Mouse (Mus musculus) monocyte, adult 5-6 weeks (primary cell): ENCODE measurements around the gene Ccdc51. TPM values are rescaled to one million over a fixed set of nuclear protein-coding genes. Genes with fewer than 3 reads are reported as not detected.
A peak's percentile ranks its signal among the peaks of the same experiment; 100 is the strongest.

Experiments
- ATAC-seq: fragments of 153-309, 156-312 bp; replicated peaks from 2 replicates; pipeline ENCODE4 v1.8.0; 2017; ENCODE audit warnings: mild to moderate bottlenecking; ENCODE audit not compliant: low TSS enrichment, insufficient number of reproducible peaks, severe bottlenecking, poor library complexity, low FRiP score
- total RNA-seq: library from RNA; stranded (forward); fragments of 200-1000, 200-491, 200-594 nt; gene quantifications from 3 replicates; pipeline ENCODE4 v1.2.3, GENCODE M21; 2017

Gene Ccdc51
- total RNA-seq, 1 experiment from 2014 or later: 10.0 TPM

DNA sequence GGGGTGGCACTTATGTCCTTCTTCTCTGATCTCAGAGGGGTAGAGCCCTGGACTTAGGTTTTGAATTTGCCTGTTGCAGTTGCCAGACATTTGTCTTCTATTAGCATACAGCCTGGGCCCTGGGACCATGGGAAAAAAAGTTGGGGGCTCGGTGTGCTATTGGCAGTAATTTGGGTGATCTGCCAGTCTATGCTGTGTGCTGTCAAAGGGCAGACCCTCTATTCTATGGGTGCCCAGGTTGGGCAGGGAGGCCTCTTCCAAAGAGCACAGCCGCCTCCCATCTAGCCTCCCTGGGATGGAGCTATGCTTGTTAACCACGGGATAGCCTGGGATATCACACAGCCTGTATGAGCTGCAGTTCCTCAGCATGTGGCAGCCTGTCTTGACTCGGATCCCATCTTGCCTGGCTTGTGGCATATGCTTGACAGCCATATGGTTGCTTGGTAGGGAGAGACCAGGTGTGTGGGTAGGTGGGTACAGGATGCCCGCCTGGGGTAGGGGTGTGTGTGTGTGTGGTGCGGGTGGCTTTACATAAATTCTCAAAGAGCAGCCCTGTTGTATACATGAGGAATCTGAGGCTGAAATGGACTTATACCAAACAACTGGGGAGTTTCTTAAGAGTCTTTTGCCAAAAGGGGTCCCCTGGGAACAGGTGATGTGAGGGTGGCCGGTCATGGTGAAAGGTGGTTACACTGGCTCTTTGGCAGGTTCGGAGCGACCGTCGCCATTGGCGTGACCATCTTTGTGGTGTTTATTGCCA is 26.8 kb upstream of the Ccdc51 start:
- ATAC-seq: no peak

GRCm38 (mm10) chr9:109056081-109056690 is 26.1 kb upstream of the Ccdc51 start:
- no peak for ATAC-seq

DNA sequence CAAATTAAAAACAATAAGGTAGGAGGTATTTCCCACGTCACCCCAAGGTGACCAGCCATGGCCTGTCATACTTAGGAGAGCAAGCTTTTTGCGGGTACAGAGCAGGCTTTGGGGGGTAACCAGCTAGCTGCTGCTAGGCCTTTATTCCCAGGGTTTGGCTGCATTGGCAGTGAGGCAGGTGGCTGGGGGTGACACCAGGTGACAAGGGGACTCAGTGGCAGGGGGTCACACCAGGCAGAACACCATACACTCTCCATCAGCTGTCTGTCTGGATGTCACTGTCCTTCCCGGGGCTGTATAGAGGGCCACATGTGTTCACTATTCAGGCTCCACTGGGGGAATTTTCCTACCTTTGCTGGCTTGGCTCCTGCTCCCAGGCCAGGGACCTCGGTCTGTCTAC is 25.4 kb upstream of the Ccdc51 start:
- no peak for ATAC-seq

DNA sequence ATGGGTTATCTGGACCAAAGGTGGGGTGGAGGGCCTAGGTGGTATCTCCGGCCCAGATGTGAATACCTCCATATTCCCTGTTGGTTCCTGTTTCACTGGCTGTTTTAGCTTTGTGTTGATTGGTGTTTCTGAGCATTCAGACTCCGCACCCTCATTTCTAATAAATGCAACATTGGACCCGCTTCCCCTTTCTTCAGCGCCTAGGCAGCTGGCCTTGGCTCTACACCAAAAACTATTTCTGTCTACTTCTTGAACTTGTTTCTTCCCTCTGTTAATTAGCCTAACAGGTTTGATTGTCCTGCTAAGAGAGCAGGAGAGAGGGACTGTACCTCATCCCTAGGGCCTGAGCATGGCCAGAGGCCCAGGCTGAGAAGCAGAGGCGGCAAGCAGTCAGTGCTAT is 24.8 kb upstream of the Ccdc51 start:
- peak; percentile 19 for ATAC-seq

DNA sequence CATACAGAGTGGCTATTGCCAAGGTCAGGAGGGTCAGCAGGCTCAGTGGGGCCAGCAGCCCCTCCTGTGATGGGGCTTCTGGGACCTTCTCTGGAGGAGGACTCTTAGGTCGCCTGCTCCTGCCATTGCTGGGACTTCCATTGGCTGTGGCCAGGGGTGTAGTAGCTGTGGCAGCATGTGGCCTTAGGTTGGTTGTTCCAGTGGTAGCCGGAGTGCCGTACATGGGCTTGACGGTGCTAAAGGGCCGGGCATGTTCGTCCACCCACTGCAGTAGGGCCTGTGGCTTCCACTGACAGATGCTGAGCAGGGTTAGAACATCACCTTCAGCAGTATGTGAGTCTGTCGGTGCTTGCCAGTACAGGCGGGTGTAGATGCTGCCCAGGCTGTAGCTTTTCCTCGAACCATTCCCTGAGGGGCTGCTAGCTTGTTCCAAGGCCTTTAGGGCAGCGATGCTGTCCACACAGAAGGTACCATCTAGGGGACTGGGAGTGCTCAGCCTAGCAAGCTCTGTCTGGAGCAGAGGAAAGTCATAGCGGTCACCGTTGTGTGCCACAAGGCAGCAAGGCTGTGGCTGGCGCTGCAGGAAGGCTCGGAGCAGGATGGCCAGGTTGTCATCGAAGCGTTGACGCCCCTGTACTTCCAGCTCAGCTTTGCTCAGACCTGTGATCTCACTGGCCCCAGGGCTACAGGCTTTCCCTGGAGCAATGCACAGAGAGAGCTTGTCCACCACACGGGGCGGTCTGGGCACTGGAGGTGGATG is 24.1 kb upstream of the Ccdc51 start:
- ATAC-seq: no peak

GRCm38 (mm10) chr9:109059136-109059903 is 23.0 kb upstream of the Ccdc51 start, which contains the start of gene Trex1:
TSS of gene Trex1 (minus strand) at chr9:109059734.
- ATAC-seq: peak; percentile 69

DNA sequence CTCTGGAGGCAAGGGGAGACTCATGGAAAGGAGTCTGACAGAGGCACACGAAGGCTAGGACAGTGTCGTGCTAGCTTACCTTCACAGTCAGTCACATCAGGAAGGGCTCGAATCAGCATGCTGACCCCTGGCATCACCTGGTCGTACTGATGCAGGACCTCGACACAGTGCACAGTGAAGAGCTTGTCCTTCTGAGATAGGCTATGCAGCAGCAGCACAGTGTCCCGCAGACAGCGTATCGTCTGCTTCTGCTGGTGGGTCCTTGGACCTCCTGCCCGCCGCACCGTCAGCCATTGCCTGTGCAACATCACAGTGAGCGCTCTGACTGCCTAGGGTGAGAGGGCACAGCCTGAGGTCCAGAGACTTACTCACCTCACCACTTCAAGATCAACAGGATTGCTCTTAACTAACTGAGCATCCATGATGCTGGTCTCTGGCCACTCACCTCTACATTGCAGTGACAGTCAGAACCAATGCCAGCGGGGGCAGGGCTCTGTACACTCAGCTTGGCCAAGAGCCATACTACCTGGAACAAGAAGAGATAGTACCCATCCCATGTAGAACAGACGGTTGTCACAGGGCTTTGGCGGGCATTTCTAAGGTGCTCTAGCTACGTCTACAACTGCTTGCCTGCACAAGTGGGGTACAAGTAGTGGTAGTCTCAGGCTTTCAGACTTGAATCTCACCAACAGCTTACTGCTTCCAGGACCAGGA is 22.0 kb upstream of the Ccdc51 start:
- no peak for ATAC-seq

GRCm38 (mm10) chr9:109060898-109061295 is 21.4 kb upstream of the Ccdc51 start:
- no peak for ATAC-seq

DNA sequence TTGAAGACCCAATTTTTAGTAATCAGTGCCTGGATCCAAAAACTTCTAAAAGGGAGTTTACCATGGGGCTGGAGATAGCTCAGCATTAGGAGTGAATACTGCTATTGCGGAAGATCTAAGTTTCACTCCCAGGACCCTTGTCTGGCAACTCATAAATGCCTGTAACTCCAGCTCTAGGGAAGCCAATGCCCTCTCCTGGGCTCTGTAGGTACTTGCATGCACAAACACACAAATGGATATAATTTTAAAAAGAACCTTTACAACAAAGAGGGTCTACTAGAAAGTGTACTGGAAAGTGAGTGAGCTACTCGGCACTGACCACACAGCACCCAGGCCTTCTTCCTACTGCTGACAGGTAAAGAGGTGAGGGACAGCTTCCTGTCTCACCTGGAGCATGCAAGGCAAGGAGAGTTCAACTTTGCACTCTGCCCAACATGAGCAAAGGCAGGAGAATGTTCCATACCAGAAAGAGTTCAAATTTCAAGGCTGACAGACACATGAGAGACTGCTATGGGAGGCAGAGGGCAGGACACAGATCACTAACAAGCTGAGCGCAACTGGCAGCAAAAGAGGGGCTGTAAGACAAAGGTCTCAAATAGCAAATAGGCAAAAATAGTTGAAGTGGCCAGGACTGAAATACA is 14.1 kb upstream of the Ccdc51 start:
- no peak for ATAC-seq

DNA sequence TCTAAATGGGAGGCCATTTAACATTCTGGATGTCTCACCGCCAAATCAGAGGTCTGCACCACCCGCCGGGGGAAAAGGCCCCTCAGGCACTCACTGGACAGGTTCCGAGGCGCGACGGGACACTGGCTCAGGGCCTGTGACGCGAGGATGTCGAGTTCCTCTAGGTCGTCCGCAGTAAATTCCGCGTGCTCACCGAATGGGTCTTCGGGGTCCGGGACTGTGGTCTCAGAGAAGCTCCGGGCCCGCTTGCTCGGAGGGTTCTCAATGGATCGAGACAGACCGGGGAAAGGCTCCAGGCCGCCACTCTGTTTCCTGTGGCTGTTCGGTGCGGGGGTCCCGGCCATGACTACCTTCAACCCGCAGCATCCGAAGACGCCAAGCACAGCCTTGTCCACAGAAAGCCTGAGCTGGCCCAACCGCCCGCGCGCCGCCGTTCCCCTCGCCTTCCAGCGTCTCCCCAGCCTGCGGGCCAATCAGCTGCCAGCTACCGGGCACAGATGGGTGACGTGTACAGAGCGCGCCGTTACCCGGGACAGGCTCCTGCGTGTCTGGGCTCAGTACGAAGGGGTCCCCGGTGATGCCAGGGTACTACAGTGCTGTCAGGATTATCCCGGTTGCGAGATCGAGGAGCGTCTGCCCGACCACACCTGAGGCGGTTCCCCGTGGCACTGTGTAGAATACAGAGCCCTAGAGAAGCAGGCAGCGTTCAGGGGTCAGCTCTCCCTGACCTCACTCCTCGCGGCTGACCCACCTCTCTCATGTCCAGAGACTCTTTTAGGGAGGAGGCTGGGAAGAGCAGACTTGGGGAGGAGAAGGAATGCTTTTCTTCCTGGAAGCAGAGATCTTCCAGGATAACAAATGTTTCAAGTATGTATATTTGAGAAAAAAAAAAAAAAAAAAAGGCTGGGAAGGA is 8.4 kb upstream of the Ccdc51 start, which contains the start of gene Atrip:
Atrip (minus strand) TSS at position 464 of the 913 bp plus-strand sequence.
- peak; percentile 99 for ATAC-seq

GRCm38 (mm10) chr9:109080516-109080915 is 1.8 kb upstream of the Ccdc51 start:
- no peak for ATAC-seq

DNA sequence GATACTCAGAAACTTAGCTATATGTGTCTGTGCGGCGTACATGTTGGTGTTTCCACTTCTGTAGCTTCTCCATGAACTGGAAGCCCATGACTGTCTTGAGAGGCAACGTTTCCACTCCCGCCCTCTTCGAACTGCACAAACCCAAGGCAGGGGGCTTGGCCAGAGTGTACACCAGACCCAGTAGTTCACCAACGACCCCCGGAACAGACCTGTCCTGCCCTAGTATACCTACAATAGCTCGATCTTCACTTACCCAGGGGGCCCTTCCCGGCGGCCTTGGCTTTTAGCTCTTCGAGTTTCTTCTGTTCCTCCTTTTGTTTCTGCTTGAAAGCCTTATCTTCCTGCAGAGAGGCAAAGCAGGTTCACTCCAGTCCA is 557 bp upstream of the Ccdc51 start:
- ATAC-seq: no peak

- no peak for ATAC-seq
Observed at GRCm38 (mm10) chr9:109084922-109085321, 2.6 kb downstream of the Ccdc51 start.

DNA sequence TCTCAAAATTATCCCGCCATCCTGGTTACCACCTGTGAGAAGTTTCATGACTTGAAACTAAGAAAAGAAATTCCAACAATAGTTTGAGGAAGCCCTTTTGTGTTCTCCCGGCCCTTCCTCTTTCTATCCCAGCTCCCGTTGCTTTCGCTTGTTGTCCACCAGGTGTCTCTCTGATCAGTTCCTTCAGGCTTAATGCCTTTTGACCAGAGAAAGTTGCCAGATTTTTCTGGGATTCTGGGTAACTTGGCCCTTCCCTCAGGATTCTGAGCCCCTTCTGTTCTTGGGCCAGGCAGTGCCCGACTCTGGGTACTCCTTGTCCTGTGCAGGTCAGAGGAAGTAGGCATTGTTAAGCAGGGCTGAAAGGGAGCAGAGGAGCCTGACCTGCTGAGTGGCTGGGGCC is 5.7 kb downstream of the Ccdc51 start:
- no peak for ATAC-seq

- no peak for ATAC-seq
Observed at GRCm38 (mm10) chr9:109090446-109090845, 8.2 kb downstream of the Ccdc51 start.

- no peak for ATAC-seq
Observed at GRCm38 (mm10) chr9:109091802-109092201, 9.5 kb downstream of the Ccdc51 start.

DNA sequence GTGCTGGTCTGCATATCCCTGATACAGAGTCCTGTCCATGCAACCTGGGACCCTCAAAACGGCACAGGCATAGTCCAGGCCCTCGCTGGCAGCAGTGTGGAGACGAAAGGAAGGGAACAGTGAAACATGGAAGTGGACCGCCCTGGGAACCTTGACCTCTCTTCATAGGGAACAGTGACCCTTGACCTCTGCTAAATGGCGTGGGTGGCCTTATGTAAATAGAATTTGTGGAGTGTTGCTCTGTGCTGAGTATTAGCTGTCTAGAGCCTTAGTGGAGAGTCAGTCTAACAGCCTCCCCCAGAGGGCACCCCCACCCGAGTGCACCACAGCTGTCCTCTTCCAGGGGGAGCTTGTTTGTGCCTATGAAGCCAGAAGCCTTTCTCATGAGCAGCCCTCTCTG is 10.5 kb downstream of the Ccdc51 start:
- no peak for ATAC-seq
